Mouse (Mus musculus): ENCODE data around the gene Fam227b. TPM values are rescaled to one million over a fixed set of nuclear protein-coding genes. Genes with fewer than 3 reads are reported as not detected.

Gene Fam227b
- polyA plus RNA-seq, 1 experiment from 2014 or later = not detected

- 0 out of 2 replicates have a peak, but pooled peaks cover 2% of the 10 kb centered on the region for H3K4me1 ChIP-seq
- WGBS = 73% methylated on average over 6 of the region's 6 CpGs
- H3K36me3 ChIP-seq = peaks cover 6% of the 10 kb centered on the region; the same call in 1 of the 2 replicates
- no peaks in the 10 kb centered on the region for H3K9me3 ChIP-seq (replicated peaks)
- no peak overlapping the region for H3K27ac ChIP-seq
- DNase-seq (ENCODE audit: low spot score) = no peak
- H3K27me3 ChIP-seq (ENCODE audit: low read depth, poor library complexity, severe bottlenecking) = no peaks in the 10 kb centered on the region
- no peak overlapping the region for H3K4me3 ChIP-seq
These were observed 210.6 kb downstream of the Fam227b start for GRCm38 (mm10) chr2:125941111-125941785.

GRCm38 (mm10) chr2:125938993-125939642, 212.7 kb downstream of the Fam227b start:
- no peak for DNase-seq (ENCODE audit: low spot score)
- no peak overlapping the region for H3K4me3 ChIP-seq
- H3K27ac ChIP-seq = no peak overlapping the region
- WGBS = 86% methylated on average over 6 of the region's 6 CpGs
- H3K27me3 ChIP-seq (ENCODE audit: low read depth, poor library complexity, severe bottlenecking) = no peaks in the 10 kb centered on the region
- peaks cover 6% of the 10 kb centered on the region; the same call in 1 of the 2 replicates for H3K36me3 ChIP-seq
- H3K4me1 ChIP-seq = 0 out of 2 replicates have a peak, but pooled peaks cover 3% of the 10 kb centered on the region
- no peaks in the 10 kb centered on the region for H3K9me3 ChIP-seq (replicated peaks)

- no peak for DNase-seq (ENCODE audit: low spot score)
- 55% methylated on average over 5 of the region's 5 CpGs for WGBS
- Histone ChIP-seq H3K4me1 (peaks cover 15% of the 10 kb centered on the region), H3K27ac (no peak overlapping the region), H3K36me3 (peaks cover 9% of the 10 kb centered on the region), H3K4me3 (no peak overlapping the region), H3K27me3 (ENCODE audit: low read depth, poor library complexity, severe bottlenecking) (no peaks in the 10 kb centered on the region), H3K9me3 (replicated peaks) (no peaks in the 10 kb centered on the region)
These were observed 215.4 kb downstream of the Fam227b start for GRCm38 (mm10) chr2:125936396-125936795.

GRCm38 (mm10) chr2:125933977-125934376, 217.8 kb downstream of the Fam227b start:
- H3K9me3 ChIP-seq (replicated peaks) = no peaks in the 10 kb centered on the region
- 80% methylated on average over 3 of the region's 3 CpGs for WGBS
- no peak for DNase-seq (ENCODE audit: low spot score)

More at GRCm38 (mm10) chr2:125933977-125934376, 217.8 kb downstream of the Fam227b start:
- Histone ChIP-seq H3K27me3 (ENCODE audit: low read depth, poor library complexity, severe bottlenecking) (no peaks in the 10 kb centered on the region), H3K4me1 (peaks cover 15% of the 10 kb centered on the region), H3K36me3 (peaks cover 13% of the 10 kb centered on the region), H3K4me3 (no peak overlapping the region), H3K27ac (no peak overlapping the region)

Other genes starting within 250 kb of the Fam227b start
- gene Fgf7, start 117.3 kb downstream of the Fam227b start, polyA plus RNA-seq (2016; fragmentation: Nextera tagmentation; extraction: Ambion mirVana) = 0.51 TPM in 1 of 2 replicates, not detected in the other
- 28.3 and 29.9 TPM in 2 replicates for gene Dtwd1, start 137 bp upstream of the Fam227b start, polyA plus RNA-seq (2016; fragmentation: Nextera tagmentation; extraction: Ambion mirVana)
- gene Gm17555, start 63.1 kb upstream of the Fam227b start, polyA plus RNA-seq (2016; fragmentation: Nextera tagmentation; extraction: Ambion mirVana) = not detected in 2 replicates

Measured in limb, embryonic 10.5 days (tissue).